Comparison of ENCODE assay signal across 8 mouse cellular contexts in genomic region chr17:56808518-56808917, GRCm38 (mm10). TPM values are rescaled to one million over a fixed set of nuclear protein-coding genes. Genes with fewer than 3 reads are reported as not detected.
DNase-seq lines count a peak whose midpoint lies in the region; ATAC-seq lines count a peak whose summit lies in the region.

No protein-coding gene starts in this region.

- ATAC-seq in intestine, embryonic 16.5 days, result peak; percentile 70
- peak; percentile 65 for ATAC-seq in megakaryocyte-erythroid progenitor cell, adult 5-6 weeks (replicated peaks; ENCODE audit: low FRiP score, low TSS enrichment, poor library complexity, severe bottlenecking)

- no peak overlapping the region for H3K27ac ChIP-seq in intestine, embryonic 16.5 days (ENCODE audit: low read length)

- no peaks in the 10 kb centered on the region for H3K36me3 ChIP-seq in intestine, embryonic 16.5 days (ENCODE audit: control insufficient read depth, insufficient read depth, low read length)

- 11% methylated on average over 9 of the region's 9 CpGs for WGBS in intestine, embryonic 16.5 days

- peak; percentile 76 to 77 for DNase-seq in adrenal gland, adult 18-20 months (ENCODE audit: low spot score in 2 of 2)
- DNase-seq in embryo, embryonic 11.5 days (ENCODE audit: low read depth, low spot score), result peak; percentile 65
- peak; percentile 53 to 69 for DNase-seq in gastrocnemius, postnatal 4 days (ENCODE audit: low spot score in 2 of 2)
- peak; percentile 83 to 86 for DNase-seq in left cerebral cortex, postnatal 25 days (ENCODE audit: low spot score in 2 of 2)
- peak; percentile 87 to 90 for DNase-seq in right cerebral cortex, postnatal 10 days (ENCODE audit: low spot score in 2 of 2)
- peak; percentile 67 to 75 for DNase-seq in urinary bladder, postnatal 4 days (ENCODE audit: low spot score in 2 of 2)

- intact Hi-C loops in left cerebral cortex, postnatal 25 days (cut with DNase I), result loop anchor here (1.0 to 5.0 kb wide), 7 partner anchors 50 to 524 kb away; partner anchors contain the start of gene Mllt1

- no peak overlapping the region for H3K9ac ChIP-seq in intestine, embryonic 16.5 days (ENCODE audit: low read depth, low read length)

- H3K9me3 ChIP-seq in intestine, embryonic 16.5 days (ENCODE audit: control insufficient read depth, low read length), result no peaks in the 10 kb centered on the region

- peaks cover 15% of the 10 kb centered on the region for H3K4me1 ChIP-seq in intestine, embryonic 16.5 days (ENCODE audit: control insufficient read depth, insufficient read depth, low read length)

- H3K27me3 ChIP-seq in intestine, embryonic 16.5 days (replicated peaks; ENCODE audit: control insufficient read depth, insufficient read depth, low read length), result no peaks in the 10 kb centered on the region

- H3K4me2 ChIP-seq in intestine, embryonic 16.5 days (ENCODE audit: low read depth, low read length), result no peak overlapping the region

- no peak overlapping the region for H3K4me3 ChIP-seq in intestine, embryonic 16.5 days (ENCODE audit: low read length)

RNA-seq across cellular contexts. Expression of gene Rfx2, which starts 22.3 kb away (rescaled TPM):
- 1 to 10 TPM; 3.8 to 5.6 TPM for total RNA-seq in adrenal gland, adult 18-20 months (2021)
- total RNA-seq in gastrocnemius, postnatal 4 days (2021), result 10 to 100 TPM in 1 of 2 experiments, 1 to 10 TPM in 1; 8.2 to 10.6 TPM
- 2.5 and 3.4 TPM in 2 replicates for polyA plus RNA-seq in intestine, embryonic 16.5 days (2015; fragmentation: Nextera tagmentation; extraction: Ambion mirVana)
- total RNA-seq in left cerebral cortex, postnatal 25 days (2021), result 1 to 10 TPM; 2.1 to 3.9 TPM
- total RNA-seq in megakaryocyte-erythroid progenitor cell, adult 5-6 weeks (2014; fragmentation: Nextera tagmentation), result 23.0 and 29.3 TPM in 2 replicates
- 4.7 and 10.5 TPM in 2 replicates for total RNA-seq in megakaryocyte-erythroid progenitor cell, adult 5-6 weeks (2017)

RNA-seq across cellular contexts. Expression of gene Prr22, which starts 38.5 kb away (rescaled TPM):
- total RNA-seq in adrenal gland, adult 18-20 months (2021), result under 1 TPM; 0.48 to 0.93 TPM
- under 1 TPM; 0.47 to 0.49 TPM for total RNA-seq in gastrocnemius, postnatal 4 days (2021)
- 0.84 and 1.6 TPM in 2 replicates for polyA plus RNA-seq in intestine, embryonic 16.5 days (2015; fragmentation: Nextera tagmentation; extraction: Ambion mirVana)
- 1 to 10 TPM; 1.1 to 1.2 TPM for total RNA-seq in left cerebral cortex, postnatal 25 days (2021)
- 5.4 and 6.6 TPM in 2 replicates for total RNA-seq in megakaryocyte-erythroid progenitor cell, adult 5-6 weeks (2014; fragmentation: Nextera tagmentation)
- 1.3 and 2.3 TPM in 2 replicates for total RNA-seq in megakaryocyte-erythroid progenitor cell, adult 5-6 weeks (2017)

RNA-seq across cellular contexts. Expression of gene Dus3l, which starts 44.0 kb away (rescaled TPM):
- 10 to 100 TPM; 28.3 to 31.3 TPM for total RNA-seq in adrenal gland, adult 18-20 months (2021)
- 10 to 100 TPM; 21.6 to 21.7 TPM for total RNA-seq in gastrocnemius, postnatal 4 days (2021)
- 37.6 and 40.0 TPM in 2 replicates for polyA plus RNA-seq in intestine, embryonic 16.5 days (2015; fragmentation: Nextera tagmentation; extraction: Ambion mirVana)
- 10 to 100 TPM; 64.1 to 64.6 TPM for total RNA-seq in left cerebral cortex, postnatal 25 days (2021)
- total RNA-seq in megakaryocyte-erythroid progenitor cell, adult 5-6 weeks (2014; fragmentation: Nextera tagmentation), result 21.6 and 28.6 TPM in 2 replicates
- total RNA-seq in megakaryocyte-erythroid progenitor cell, adult 5-6 weeks (2017), result 13.9 and 17.9 TPM in 2 replicates

RNA-seq across cellular contexts. Expression of gene Nrtn, which starts 51.2 kb away (rescaled TPM):
- total RNA-seq in adrenal gland, adult 18-20 months (2021), result 1 to 10 TPM; 3.4 to 4.0 TPM
- 1 to 10 TPM; 1.0 to 1.9 TPM for total RNA-seq in gastrocnemius, postnatal 4 days (2021)
- polyA plus RNA-seq in intestine, embryonic 16.5 days (2015; fragmentation: Nextera tagmentation; extraction: Ambion mirVana), result 7.0 and 7.9 TPM in 2 replicates
- 1 to 10 TPM; 3.8 to 4.1 TPM for total RNA-seq in left cerebral cortex, postnatal 25 days (2021)
- total RNA-seq in megakaryocyte-erythroid progenitor cell, adult 5-6 weeks (2014; fragmentation: Nextera tagmentation), result not detected in 2 replicates
- total RNA-seq in megakaryocyte-erythroid progenitor cell, adult 5-6 weeks (2017), result not detected in 2 replicates
